Mouse (Mus musculus) kidney, embryonic 15.5 days (tissue): ENCODE measurements around the gene Tmem120b. TPM values are rescaled to one million over a fixed set of nuclear protein-coding genes. Genes with fewer than 3 reads are reported as not detected.

Experiments used
- ATAC-seq: fragments of 200-750 bp; cut with Nextera tagmentation; replicated peaks from 2 replicates; pipeline ENCODE4 v1.8.0; 2017; ENCODE audit warnings: moderate TSS enrichment; ENCODE audit not compliant: low FRiP score
- H3K27ac ChIP-seq: fragments of 300-500 bp; sonication (generic); 2 replicates; pipeline ENCODE4 v1.5.1; 2015; ENCODE audit warnings: mild to moderate bottlenecking, inconsistent platforms
- H3K27me3 ChIP-seq: fragments of 300-500 bp; sonication (generic); 2 replicates; pipeline ENCODE4 v1.6.1; 2015; ENCODE audit warnings: inconsistent platforms
- H3K36me3 ChIP-seq: fragments of 300-500 bp; sonication (generic); 2 replicates; pipeline ENCODE4 v1.6.1; 2015; ENCODE audit warnings: inconsistent platforms
- H3K4me1 ChIP-seq: fragments of 300-500 bp; sonication (generic); 2 replicates; pipeline ENCODE4 v1.6.1; 2015; ENCODE audit warnings: inconsistent platforms
- H3K4me2 ChIP-seq: fragments of 300-500 bp; sonication (generic); 2 replicates; pipeline ENCODE4 v1.6.1; 2015; ENCODE audit warnings: moderate library complexity, mild to moderate bottlenecking, inconsistent platforms
- H3K4me3 ChIP-seq: fragments of 300-500 bp; sonication (generic); replicated peaks from 2 replicates; pipeline ENCODE4 v1.5.1; 2015; ENCODE audit warnings: mild to moderate bottlenecking, inconsistent platforms
- H3K9ac ChIP-seq: fragments of 300-500 bp; sonication (generic); 2 replicates; pipeline ENCODE4 v1.6.1; 2015; ENCODE audit warnings: mild to moderate bottlenecking, inconsistent platforms
- H3K9me3 ChIP-seq: fragments of 300-500 bp; sonication (generic); replicated peaks from 2 replicates; pipeline ENCODE4 v1.6.1; 2016; ENCODE audit warnings: inconsistent platforms
- WGBS: fragments of 180-500 bp; shearing (Covaris S2); methylation state at CpG from one replicate; pipeline ENCODE4 v1.1.7; 2015; ENCODE audit warnings: mixed read lengths; 5-methylcytosine and 5-hydroxymethylcytosine counted together
- polyA plus RNA-seq: library from polyadenylated mRNA; unstranded; fragments of >200 nt; fragmentation: Nextera tagmentation; extraction: Ambion mirVana; gene quantifications from 2 replicates; pipeline ENCODE4 v1.2.1, GENCODE M21; 2015

Gene Tmem120b
- polyA plus RNA-seq, 1 experiment from 2014 or later, result 19.2 TPM

- WGBS, result 34% methylated on average over 8 of the region's 8 CpGs
- Histone ChIP-seq H3K27me3 (no peaks in the 10 kb centered on the region), H3K4me3 (no peak overlapping the region), H3K4me1 (peaks cover 19% of the 10 kb centered on the region), H3K4me2 (no peak overlapping the region), H3K36me3 (peaks cover 15% of the 10 kb centered on the region), H3K27ac (peak overlapping the region; percentile 71), H3K9me3 (no peaks in the 10 kb centered on the region), H3K9ac (no peak overlapping the region)
- peak; percentile 62; the same call in 1 of the 2 replicates for ATAC-seq
These were observed 35.3 kb downstream of the Tmem120b start for GRCm38 (mm10) chr5:123103556-123103955.

DNA sequence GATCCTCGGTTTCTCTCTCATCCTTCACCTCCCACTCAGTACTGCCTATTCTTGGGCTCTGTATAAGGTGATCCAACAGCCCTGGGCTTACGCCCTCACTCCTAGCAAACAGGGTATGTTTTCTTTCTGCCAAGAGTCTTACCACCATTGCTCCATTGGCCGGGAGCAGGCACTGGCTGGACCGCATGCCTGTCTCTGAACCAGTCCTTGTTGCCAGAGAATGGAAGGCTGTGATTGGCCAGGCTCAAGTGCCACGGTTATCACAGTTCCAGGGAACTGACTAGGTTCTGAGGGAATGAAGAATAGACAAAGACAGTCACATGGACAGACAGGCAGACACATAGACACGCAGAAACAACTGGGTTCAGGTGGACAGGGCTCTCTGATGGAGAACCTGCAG is 36.6 kb downstream of the Tmem120b start:
- Histone ChIP-seq H3K27ac (no peak overlapping the region), H3K36me3 (peaks cover 11% of the 10 kb centered on the region), H3K4me2 (no peak overlapping the region), H3K27me3 (no peaks in the 10 kb centered on the region), H3K4me3 (no peak overlapping the region), H3K9ac (no peak overlapping the region), H3K4me1 (peaks cover 30% of the 10 kb centered on the region), H3K9me3 (no peaks in the 10 kb centered on the region)
- 82% methylated on average over 6 of the region's 6 CpGs for WGBS
- no peak for ATAC-seq

DNA sequence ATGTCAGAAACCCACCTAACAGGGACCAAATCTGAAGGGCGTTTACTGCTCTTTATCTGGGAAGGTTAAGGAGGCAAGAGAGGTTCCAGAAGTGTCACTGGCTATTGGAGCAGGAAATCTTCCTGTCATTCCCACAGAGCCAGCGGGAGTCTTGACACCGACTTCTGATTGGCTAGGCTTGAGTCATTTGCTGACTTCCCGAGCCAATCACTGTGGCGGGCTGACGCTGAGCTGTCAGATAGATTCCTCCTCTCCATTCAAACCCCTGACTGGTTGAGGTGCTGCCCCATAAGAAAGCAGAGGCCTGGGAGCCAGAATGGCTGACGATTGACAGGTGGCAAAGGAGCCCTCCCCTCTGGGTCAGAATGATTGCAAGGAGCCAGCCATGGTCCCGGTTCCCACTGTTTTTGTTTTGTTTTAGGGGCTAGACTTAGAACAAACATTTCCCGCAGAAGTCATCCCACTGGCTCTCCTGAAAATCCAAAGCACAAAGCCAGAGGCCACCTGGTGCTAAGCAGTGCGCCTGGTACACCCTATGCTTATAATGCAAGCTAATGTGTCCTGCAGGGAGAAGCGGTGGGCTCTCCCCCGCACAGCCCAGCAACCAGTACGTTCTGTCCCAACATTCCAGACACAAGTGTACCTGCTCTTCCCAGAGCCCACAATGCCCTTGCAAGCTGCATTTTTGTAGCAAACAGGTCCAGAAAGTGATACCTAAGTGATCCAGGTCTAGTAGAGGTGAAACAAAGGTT is 41.4 kb downstream of the Tmem120b start:
- no peaks in the 10 kb centered on the region for H3K9me3 ChIP-seq
- peak overlapping the region; percentile 81 for H3K27ac ChIP-seq
- H3K36me3 ChIP-seq, result 0 out of 2 replicates have a peak, but pooled peaks cover 3% of the 10 kb centered on the region
- peak overlapping the region; percentile 18 for H3K4me3 ChIP-seq
- 20% methylated on average over 13 of the region's 13 CpGs for WGBS
- peak; percentile 66 for ATAC-seq
- H3K4me2 ChIP-seq, result peak overlapping the region; percentile 58
- no peaks in the 10 kb centered on the region for H3K27me3 ChIP-seq
- peaks cover 25% of the 10 kb centered on the region for H3K4me1 ChIP-seq
- peak overlapping the region; percentile 21; the same call in 1 of the 2 replicates for H3K9ac ChIP-seq

DNA sequence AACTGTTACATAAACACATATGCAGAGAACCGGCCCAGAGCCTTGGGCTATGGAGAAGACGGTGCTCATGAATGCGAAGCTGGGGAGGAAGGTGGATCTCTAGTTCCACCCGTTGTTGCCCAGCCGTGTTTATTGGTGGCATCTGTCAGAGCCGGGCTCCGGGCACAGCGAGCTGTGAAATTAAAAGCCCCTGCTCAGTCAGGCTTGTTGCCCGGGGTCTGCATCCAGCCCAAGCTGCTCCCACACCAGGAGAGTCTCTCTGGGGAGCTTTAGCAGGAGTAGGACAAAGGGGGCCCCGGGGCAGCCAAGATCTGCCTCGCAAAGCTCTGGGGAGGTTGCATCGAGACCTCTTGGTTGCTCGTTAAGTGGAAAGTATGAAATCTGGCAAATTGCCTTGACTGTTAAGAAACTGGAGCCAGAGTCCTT is 42.1 kb downstream of the Tmem120b start:
- peak overlapping the region; percentile 81 for H3K27ac ChIP-seq
- ATAC-seq, result peak; percentile 65
- peak overlapping the region; percentile 31; the same call in 1 of the 2 replicates for H3K9ac ChIP-seq

DNA sequence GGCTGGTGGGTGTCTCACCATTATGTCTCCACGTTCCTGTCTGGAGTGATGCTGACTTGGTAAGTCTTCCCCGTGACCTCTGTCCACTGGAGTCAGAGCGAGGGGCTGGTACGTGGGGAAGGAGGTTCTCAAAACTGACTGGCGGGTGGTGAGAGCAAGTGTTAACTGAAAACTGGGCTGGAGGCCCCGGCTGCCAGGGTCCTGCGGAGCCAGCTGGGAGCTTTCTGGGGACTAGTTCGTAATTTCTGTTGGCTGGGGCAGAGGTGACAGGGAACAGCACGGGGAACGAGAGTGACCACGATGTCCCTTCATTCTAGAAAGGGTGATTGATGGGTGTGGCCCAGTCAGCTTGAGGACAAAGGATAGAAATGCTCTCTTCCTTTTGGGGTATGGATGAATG is 45.9 kb downstream of the Tmem120b start:
- Histone ChIP-seq H3K4me2 (no peak overlapping the region), H3K9ac (no peak overlapping the region), H3K27me3 (no peaks in the 10 kb centered on the region), H3K27ac (no peak overlapping the region), H3K36me3 (no peaks in the 10 kb centered on the region), H3K4me3 (no peak overlapping the region), H3K4me1 (peaks cover 32% of the 10 kb centered on the region), H3K9me3 (no peaks in the 10 kb centered on the region)
- no peak for ATAC-seq
- 55% methylated on average over 11 of the region's 11 CpGs for WGBS

More for the DNA sequence above, 42.1 kb downstream of the Tmem120b start:
- peaks cover 29% of the 10 kb centered on the region for H3K4me1 ChIP-seq
- 0 out of 2 replicates have a peak overlapping the region, but pooled peaks have one; percentile 8 for H3K4me3 ChIP-seq
- 0 out of 2 replicates have a peak, but pooled peaks cover 3% of the 10 kb centered on the region for H3K36me3 ChIP-seq
- 25% methylated on average over 13 of the region's 13 CpGs for WGBS
- no peaks in the 10 kb centered on the region for H3K27me3 ChIP-seq
- peak overlapping the region; percentile 58 for H3K4me2 ChIP-seq
- H3K9me3 ChIP-seq, result no peaks in the 10 kb centered on the region

DNA sequence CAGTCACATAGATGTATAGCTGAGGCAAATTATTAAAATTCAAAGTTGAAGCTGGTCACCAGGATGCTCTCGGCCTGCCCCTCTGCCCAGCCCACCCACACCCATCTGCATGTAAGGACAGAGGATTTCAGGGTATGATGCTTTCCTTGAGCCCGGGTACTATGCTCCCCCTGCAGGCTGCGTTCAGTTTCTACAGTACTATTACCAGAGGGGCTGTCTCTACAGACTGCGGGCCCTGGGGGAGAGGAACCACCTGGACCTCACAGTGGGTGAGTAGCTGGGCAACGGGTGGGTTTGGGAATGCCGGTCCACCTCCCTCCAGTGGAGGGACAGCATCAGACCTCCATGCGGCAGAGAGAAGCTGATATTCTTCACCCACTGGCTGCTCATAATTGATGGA is 46.7 kb downstream of the Tmem120b start:
- H3K27me3 ChIP-seq, result no peaks in the 10 kb centered on the region
- peaks cover 24% of the 10 kb centered on the region for H3K4me1 ChIP-seq
- no peak overlapping the region for H3K4me3 ChIP-seq
- H3K27ac ChIP-seq, result no peak overlapping the region
- H3K36me3 ChIP-seq, result no peaks in the 10 kb centered on the region
- no peaks in the 10 kb centered on the region for H3K9me3 ChIP-seq
- 40% methylated on average over 7 of the region's 7 CpGs for whole genome bisulfite sequencing
- no peak overlapping the region for H3K9ac ChIP-seq
- no peak for ATAC-seq
- no peak overlapping the region for H3K4me2 ChIP-seq

GRCm38 (mm10) chr5:123116080-123116479 is 47.9 kb downstream of the Tmem120b start:
- Histone ChIP-seq H3K27ac (no peak overlapping the region), H3K9ac (no peak overlapping the region), H3K4me3 (no peak overlapping the region), H3K4me1 (0 out of 2 replicates have a peak, but pooled peaks cover 13% of the 10 kb centered on the region), H3K4me2 (no peak overlapping the region), H3K36me3 (no peaks in the 10 kb centered on the region), H3K9me3 (no peaks in the 10 kb centered on the region), H3K27me3 (no peaks in the 10 kb centered on the region)
- WGBS, result 72% methylated on average over 8 of the region's 8 CpGs
- ATAC-seq, result no peak

GRCm38 (mm10) chr5:123117257-123117656 is 49.0 kb downstream of the Tmem120b start:
- WGBS, result 22% methylated on average over 10 of the region's 10 CpGs

DNA sequence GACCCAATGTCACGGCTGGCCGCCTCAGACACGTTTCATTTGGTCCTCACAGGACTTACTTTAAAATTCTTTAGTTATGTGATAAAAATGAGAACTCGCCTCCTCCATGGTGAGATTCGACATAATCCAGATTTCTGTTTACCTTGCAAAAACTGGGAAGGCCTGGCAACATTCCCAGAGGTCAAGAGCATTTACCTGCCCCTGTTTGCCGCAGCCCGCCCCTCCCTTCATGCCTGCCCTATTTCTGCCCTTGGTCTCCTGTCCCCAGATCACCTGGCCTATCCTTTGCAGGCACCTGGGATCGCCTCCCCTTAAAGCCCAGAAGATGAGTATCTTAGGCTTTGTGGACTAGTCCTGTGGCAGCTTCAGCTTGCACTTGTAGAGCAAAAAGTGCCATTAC is 49.6 kb downstream of the Tmem120b start:
- no peak for ATAC-seq
- Histone ChIP-seq H3K36me3 (no peaks in the 10 kb centered on the region), H3K27me3 (no peaks in the 10 kb centered on the region), H3K27ac (no peak overlapping the region), H3K4me3 (no peak overlapping the region), H3K4me2 (no peak overlapping the region), H3K9ac (no peak overlapping the region), H3K4me1 (0 out of 2 replicates have a peak, but pooled peaks cover 13% of the 10 kb centered on the region), H3K9me3 (0 out of 2 replicates have a peak, but pooled peaks cover 3% of the 10 kb centered on the region)
- WGBS, result 81% methylated on average over 8 of the region's 8 CpGs

More at GRCm38 (mm10) chr5:123117257-123117656, 49.0 kb downstream of the Tmem120b start:
- Histone ChIP-seq H3K9ac (no peak overlapping the region), H3K9me3 (0 out of 2 replicates have a peak, but pooled peaks cover under 1% of the 10 kb centered on the region), H3K4me2 (no peak overlapping the region), H3K27ac (no peak overlapping the region), H3K27me3 (no peaks in the 10 kb centered on the region), H3K4me1 (0 out of 2 replicates have a peak, but pooled peaks cover 13% of the 10 kb centered on the region), H3K4me3 (no peak overlapping the region), H3K36me3 (no peaks in the 10 kb centered on the region)
- 0 out of 2 replicates have a peak, but pooled peaks have one; percentile 60 for ATAC-seq

- Histone ChIP-seq H3K27me3 (no peaks in the 10 kb centered on the region), H3K4me1 (0 out of 2 replicates have a peak, but pooled peaks cover 13% of the 10 kb centered on the region), H3K9ac (no peak overlapping the region), H3K4me2 (no peak overlapping the region), H3K9me3 (0 out of 2 replicates have a peak, but pooled peaks cover 3% of the 10 kb centered on the region), H3K4me3 (no peak overlapping the region), H3K27ac (no peak overlapping the region), H3K36me3 (0 out of 2 replicates have a peak, but pooled peaks cover 3% of the 10 kb centered on the region)
- WGBS, result 72% methylated on average over 10 of the region's 10 CpGs
- ATAC-seq, result no peak
These were observed 50.6 kb downstream of the Tmem120b start for GRCm38 (mm10) chr5:123118826-123119225.

GRCm38 (mm10) chr5:123120624-123121215 is 52.5 kb downstream of the Tmem120b start:
- 0 out of 2 replicates have a peak, but pooled peaks cover 3% of the 10 kb centered on the region for H3K9me3 ChIP-seq
- H3K9ac ChIP-seq, result no peak overlapping the region
- 0 out of 2 replicates have a peak, but pooled peaks cover 3% of the 10 kb centered on the region for H3K36me3 ChIP-seq
- H3K4me1 ChIP-seq, result 0 out of 2 replicates have a peak, but pooled peaks cover 9% of the 10 kb centered on the region
- no peak overlapping the region for H3K4me3 ChIP-seq
- no peak overlapping the region for H3K27ac ChIP-seq
- ATAC-seq, result no peak
- H3K27me3 ChIP-seq, result no peaks in the 10 kb centered on the region
- no peak overlapping the region for H3K4me2 ChIP-seq
- 56% methylated on average over 7 of the region's 7 CpGs for WGBS

DNA sequence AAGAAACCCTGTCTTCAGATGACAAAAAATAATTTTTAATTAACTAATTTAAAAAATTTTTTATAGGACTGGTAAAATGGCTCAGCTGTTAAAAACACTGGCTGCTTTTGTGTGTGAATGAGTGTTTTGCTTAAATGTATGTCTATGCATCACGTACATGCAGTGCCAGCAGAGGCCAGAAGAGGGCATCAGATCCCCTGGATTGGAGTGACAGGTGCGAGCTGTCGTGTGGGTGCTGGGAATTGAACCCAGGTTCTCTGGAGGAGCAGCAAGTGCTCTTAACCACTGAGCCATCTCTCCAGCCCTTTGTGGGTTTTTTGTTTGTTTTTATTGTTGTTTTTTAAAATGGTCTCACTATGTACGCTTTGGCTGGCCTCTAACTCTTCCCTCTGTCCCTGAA is 54.0 kb downstream of the Tmem120b start:
- 92% methylated on average over 4 of the region's 4 CpGs for WGBS
- Histone ChIP-seq H3K4me1 (peaks cover 12% of the 10 kb centered on the region; the same call in 1 of the 2 replicates), H3K4me2 (no peak overlapping the region), H3K36me3 (peaks cover 3% of the 10 kb centered on the region; the same call in 1 of the 2 replicates), H3K9me3 (0 out of 2 replicates have a peak, but pooled peaks cover 3% of the 10 kb centered on the region), H3K9ac (no peak overlapping the region), H3K27ac (no peak overlapping the region), H3K27me3 (no peaks in the 10 kb centered on the region), H3K4me3 (no peak overlapping the region)
- ATAC-seq, result no peak
